Mouse (Mus musculus) kidney, embryonic 16.5 days (tissue): ENCODE measurements around the gene Duxbl1. TPM values are rescaled to one million over a fixed set of nuclear protein-coding genes. Genes with fewer than 3 reads are reported as not detected.
"Not testable (repeated sequence)": the region's sequence is repeated elsewhere in the genome, so short reads cannot be mapped to it uniquely, and the experiment has no call there.

Source experiments
- ATAC-seq: fragments of 200-750 bp; cut with Nextera tagmentation; 2 replicates; pipeline ENCODE4 v1.8.0; 2017; ENCODE audit warnings: moderate TSS enrichment; ENCODE audit not compliant: low FRiP score, low TSS enrichment
- H3K27ac ChIP-seq: fragments of 300-500 bp; sonication (generic); 2 replicates; pipeline ENCODE4 v1.5.1; 2014; ENCODE audit warnings: low read length
- H3K27me3 ChIP-seq: fragments of 300-500 bp; sonication (generic); 2 replicates; pipeline ENCODE4 v1.6.1; 2014; ENCODE audit warnings: low read length, control low read depth, mixed read lengths; ENCODE audit not compliant: insufficient read depth
- H3K36me3 ChIP-seq: fragments of 300-500 bp; sonication (generic); 2 replicates; pipeline ENCODE4 v1.6.1; 2014; ENCODE audit warnings: low read length, control low read depth, mixed read lengths; ENCODE audit not compliant: insufficient read depth
- H3K4me1 ChIP-seq: fragments of 300-500 bp; sonication (generic); 2 replicates; pipeline ENCODE4 v1.6.1; 2014; ENCODE audit warnings: low read length, control low read depth, mixed read lengths; ENCODE audit not compliant: insufficient read depth
- H3K4me2 ChIP-seq: fragments of 300-500 bp; sonication (generic); replicated peaks from 2 replicates; pipeline ENCODE4 v1.6.1; 2014; ENCODE audit warnings: low read depth, low read length
- H3K4me3 ChIP-seq: fragments of 300-500 bp; sonication (generic); 2 replicates; pipeline ENCODE4 v1.5.1; 2014; ENCODE audit warnings: mild to moderate bottlenecking, low read length
- H3K9ac ChIP-seq: fragments of 300-500 bp; sonication (generic); replicated peaks from 2 replicates; pipeline ENCODE4 v1.6.1; 2014; ENCODE audit warnings: low read length
- H3K9me3 ChIP-seq: fragments of 300-500 bp; sonication (generic); 2 replicates; pipeline ENCODE4 v1.6.1; 2016; ENCODE audit warnings: low read length, control low read depth
- WGBS: fragments of 180-500 bp; shearing (Covaris S2); extraction: QIAGEN DNeasy Blood & Tissue Kit; methylation state at CpG from one replicate; pipeline ENCODE4 v1.1.7; 2014; 5-methylcytosine and 5-hydroxymethylcytosine counted together
- polyA plus RNA-seq: library from polyadenylated mRNA; unstranded; fragments of >200 nt; fragmentation: Nextera tagmentation; extraction: Ambion mirVana; gene quantifications from 2 replicates; pipeline ENCODE4 v1.2.1, GENCODE M21; 2015

Duxbl1 gene
- polyA plus RNA-seq: 1.0 and 1.1 TPM in 2 replicates

- not testable (repeated sequence) for H3K27ac ChIP-seq, H3K9ac ChIP-seq, H3K36me3 ChIP-seq, H3K9me3 ChIP-seq, H3K27me3 ChIP-seq, H3K4me1 ChIP-seq
- peak within 1 kb of the TSS; percentile 47 for H3K4me2 ChIP-seq
- WGBS: no CpG with 5 or more reads among the region's 25 CpGs
- peak; percentile 39; the same call in 1 of the 2 replicates for ATAC-seq
- peak within 1 kb of the TSS; percentile 35 for H3K4me3 ChIP-seq
Measured at GRCm38 (mm10) chr14:25978371-25979241, at the start of gene Duxbl1. Gene Duxbl1, plus strand, starts transcription at chr14:25978577.

GRCm38 (mm10) chr14:25936867-25937630 lies 41.3 kb upstream of the Duxbl1 start:
- H3K4me3 ChIP-seq, H3K27me3 ChIP-seq, H3K36me3 ChIP-seq, H3K27ac ChIP-seq, ATAC-seq, H3K9me3 ChIP-seq, H3K4me2 ChIP-seq, H3K9ac ChIP-seq, H3K4me1 ChIP-seq: not testable (repeated sequence)
- no CpG with 5 or more reads among the region's 5 CpGs for WGBS

GRCm38 (mm10) chr14:25938004-25938403 lies 40.4 kb upstream of the Duxbl1 start, which contains the start of gene Cphx1:
Gene Cphx1, plus strand, starts transcription at chr14:25938304.
- not testable (repeated sequence) for H3K27me3 ChIP-seq, H3K4me1 ChIP-seq, H3K9me3 ChIP-seq, H3K9ac ChIP-seq, H3K4me2 ChIP-seq, H3K27ac ChIP-seq, H3K4me3 ChIP-seq, H3K36me3 ChIP-seq, ATAC-seq
- no CpG with 5 or more reads among the region's 8 CpGs for WGBS

GRCm38 (mm10) chr14:25957861-25958260 lies 20.5 kb upstream of the Duxbl1 start:
- not testable (repeated sequence) for ATAC-seq, H3K4me2 ChIP-seq, H3K27ac ChIP-seq, H3K9ac ChIP-seq, H3K9me3 ChIP-seq, H3K27me3 ChIP-seq, H3K4me1 ChIP-seq, H3K4me3 ChIP-seq, H3K36me3 ChIP-seq
- WGBS: no CpG with 5 or more reads among the region's 3 CpGs

GRCm38 (mm10) chr14:25979242-25979941 lies 1.0 kb downstream of the Duxbl1 start:
- H3K4me1 ChIP-seq, H3K9ac ChIP-seq, H3K9me3 ChIP-seq, H3K27me3 ChIP-seq, H3K36me3 ChIP-seq, ATAC-seq, H3K27ac ChIP-seq: not testable (repeated sequence)
- Histone ChIP-seq H3K4me2 (peak overlapping the region; percentile 47), H3K4me3 (peak overlapping the region; percentile 35)
- WGBS: 1% methylated on average over 7 of the region's 13 CpGs

GRCm38 (mm10) chr14:25981880-25982279 lies 3.5 kb downstream of the Duxbl1 start:
- H3K4me1 ChIP-seq, H3K4me3 ChIP-seq, ATAC-seq, H3K27me3 ChIP-seq, H3K36me3 ChIP-seq, H3K9me3 ChIP-seq, H3K27ac ChIP-seq, H3K4me2 ChIP-seq, H3K9ac ChIP-seq: not testable (repeated sequence)
- WGBS: 29% methylated on average over 4 of the region's 9 CpGs

GRCm38 (mm10) chr14:26007462-26007861 lies 29.1 kb downstream of the Duxbl1 start:
- not testable (repeated sequence) for H3K36me3 ChIP-seq, ATAC-seq, H3K27ac ChIP-seq, H3K4me1 ChIP-seq, H3K27me3 ChIP-seq, H3K4me3 ChIP-seq, H3K9me3 ChIP-seq, H3K4me2 ChIP-seq, H3K9ac ChIP-seq
- no CpG with 5 or more reads among the region's 2 CpGs for WGBS

- H3K4me1 ChIP-seq, H3K36me3 ChIP-seq, H3K4me2 ChIP-seq, H3K27ac ChIP-seq, H3K4me3 ChIP-seq, H3K9ac ChIP-seq, H3K27me3 ChIP-seq, ATAC-seq, H3K9me3 ChIP-seq: not testable (repeated sequence)
- no CpG with 5 or more reads among the region's 7 CpGs for WGBS
Measured at GRCm38 (mm10) chr14:26016414-26016813, 38.0 kb downstream of the Duxbl1 start.

GRCm38 (mm10) chr14:26021555-26021954 lies 43.2 kb downstream of the Duxbl1 start:
- H3K4me2 ChIP-seq, H3K4me1 ChIP-seq, H3K36me3 ChIP-seq, H3K4me3 ChIP-seq, H3K27ac ChIP-seq, ATAC-seq, H3K27me3 ChIP-seq, H3K9me3 ChIP-seq, H3K9ac ChIP-seq: not testable (repeated sequence)
- WGBS: no CpG with 5 or more reads among the region's 9 CpGs
